Mouse (Mus musculus): ENCODE measurements around the gene Srgap3.

Srgap3 gene

DNA sequence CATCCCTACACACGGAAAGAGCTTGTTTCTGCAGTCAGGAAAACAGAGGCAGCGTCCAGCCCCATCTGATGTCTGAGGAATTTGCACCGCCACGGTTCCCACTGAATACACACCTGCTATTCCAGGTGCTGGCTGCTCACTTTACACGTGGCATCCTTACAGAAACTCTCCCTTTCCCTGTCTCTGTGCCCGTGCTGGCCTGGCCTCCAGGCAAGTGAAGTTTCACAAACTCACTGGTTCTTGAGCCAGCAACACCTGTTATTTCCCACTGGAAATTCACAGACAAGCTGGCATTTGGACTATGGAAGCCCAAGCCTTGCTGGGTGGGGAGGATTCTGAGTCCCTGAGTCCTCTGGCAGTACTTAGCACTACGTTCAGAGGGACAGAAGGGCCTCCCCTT, 84.6 kb downstream of the Srgap3 start:
- no peak for TF ChIP-seq GATA4 (IDR thresholded peaks at IDR 0.05; ENCODE audit: insufficient replicate concordance, low read length)

DNA sequence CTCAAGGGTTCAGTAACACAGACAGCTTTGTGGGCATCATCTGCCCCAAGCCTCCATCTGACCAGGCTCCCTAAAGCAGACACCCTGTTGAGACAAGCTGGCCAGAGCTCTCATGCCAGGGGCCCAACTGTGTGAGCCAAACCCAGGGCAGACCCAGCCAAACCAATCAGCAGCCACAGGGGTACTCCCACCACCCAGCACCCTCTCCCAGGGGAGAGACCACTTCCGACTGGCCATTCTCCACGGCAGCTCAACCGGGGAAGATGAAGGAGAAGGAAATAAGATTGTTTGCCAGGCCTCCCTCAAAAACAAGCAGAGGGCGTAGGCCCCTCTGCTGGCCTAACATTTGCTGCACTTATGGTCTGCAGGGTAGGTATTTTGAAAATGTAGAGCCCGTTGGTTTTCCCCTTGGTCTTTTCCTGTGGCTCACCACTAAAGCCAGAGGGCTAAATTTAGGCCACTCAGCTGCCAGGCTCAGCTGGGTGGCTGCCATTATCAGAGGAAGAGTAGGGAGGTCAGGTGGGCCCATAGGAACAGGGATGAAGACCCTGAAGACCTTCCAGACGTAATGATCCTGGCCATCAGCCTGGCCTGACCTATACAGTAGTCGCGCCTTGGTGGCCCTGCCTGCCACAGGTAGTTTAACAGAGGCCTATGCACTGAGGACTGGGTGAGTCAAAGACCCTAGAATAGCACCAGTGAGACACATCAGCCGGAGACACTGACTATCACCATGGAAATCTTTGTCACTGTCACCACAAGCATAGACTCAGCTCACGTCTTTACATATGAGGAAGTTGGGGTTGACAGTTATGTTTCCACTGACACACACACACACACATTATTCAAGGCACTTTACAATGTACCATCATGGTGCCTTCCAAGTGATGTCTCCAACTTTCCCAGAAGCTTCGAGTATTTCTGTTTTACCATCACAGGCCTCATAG, 85.4 kb downstream of the Srgap3 start:
- no peak for TF ChIP-seq GATA4 (IDR thresholded peaks at IDR 0.05; ENCODE audit: insufficient replicate concordance, low read length)

DNA sequence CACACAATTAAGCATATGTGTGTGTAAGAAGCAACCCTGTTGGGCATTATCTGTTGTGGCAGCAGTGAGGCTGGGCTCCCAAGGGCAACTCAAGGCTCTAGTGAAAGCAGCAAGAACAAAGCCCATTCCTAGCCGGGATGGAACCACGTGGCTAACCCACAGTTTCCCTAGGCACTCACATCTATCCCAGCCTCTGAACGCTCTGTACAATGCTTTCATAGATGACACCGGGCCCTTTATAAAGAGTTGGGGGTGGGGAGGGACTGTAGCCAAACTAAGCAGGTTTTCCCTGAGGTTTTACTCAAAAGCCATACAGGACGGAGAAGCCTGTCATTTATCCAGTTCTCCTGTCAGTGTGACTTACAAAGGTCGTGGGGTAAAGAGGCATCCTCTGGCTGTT, 90.0 kb downstream of the Srgap3 start:
- TF ChIP-seq GATA4 (IDR thresholded peaks at IDR 0.05; ENCODE audit: insufficient replicate concordance, low read length), result no peak

DNA sequence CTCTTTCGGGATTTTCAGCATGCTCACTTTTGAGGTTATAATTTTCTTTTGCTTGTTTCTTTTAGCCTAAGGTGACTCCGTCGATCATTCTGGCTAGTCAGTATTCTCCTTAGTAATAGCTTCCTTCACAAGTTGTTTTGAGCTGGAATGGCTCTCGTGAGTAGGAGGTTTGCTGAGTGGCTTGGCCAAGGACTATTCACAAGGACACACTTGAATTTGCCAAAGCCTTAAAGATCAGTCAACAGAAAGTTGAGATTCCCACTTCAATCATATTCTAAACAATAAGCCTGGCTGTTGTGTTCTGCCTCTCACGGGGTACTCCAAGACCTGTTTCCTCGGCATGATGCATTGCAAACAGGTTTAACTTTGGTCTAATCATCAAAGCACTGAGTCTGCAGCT, 91.9 kb downstream of the Srgap3 start:
- no peak for TF ChIP-seq GATA4 (IDR thresholded peaks at IDR 0.05; ENCODE audit: insufficient replicate concordance, low read length)

DNA sequence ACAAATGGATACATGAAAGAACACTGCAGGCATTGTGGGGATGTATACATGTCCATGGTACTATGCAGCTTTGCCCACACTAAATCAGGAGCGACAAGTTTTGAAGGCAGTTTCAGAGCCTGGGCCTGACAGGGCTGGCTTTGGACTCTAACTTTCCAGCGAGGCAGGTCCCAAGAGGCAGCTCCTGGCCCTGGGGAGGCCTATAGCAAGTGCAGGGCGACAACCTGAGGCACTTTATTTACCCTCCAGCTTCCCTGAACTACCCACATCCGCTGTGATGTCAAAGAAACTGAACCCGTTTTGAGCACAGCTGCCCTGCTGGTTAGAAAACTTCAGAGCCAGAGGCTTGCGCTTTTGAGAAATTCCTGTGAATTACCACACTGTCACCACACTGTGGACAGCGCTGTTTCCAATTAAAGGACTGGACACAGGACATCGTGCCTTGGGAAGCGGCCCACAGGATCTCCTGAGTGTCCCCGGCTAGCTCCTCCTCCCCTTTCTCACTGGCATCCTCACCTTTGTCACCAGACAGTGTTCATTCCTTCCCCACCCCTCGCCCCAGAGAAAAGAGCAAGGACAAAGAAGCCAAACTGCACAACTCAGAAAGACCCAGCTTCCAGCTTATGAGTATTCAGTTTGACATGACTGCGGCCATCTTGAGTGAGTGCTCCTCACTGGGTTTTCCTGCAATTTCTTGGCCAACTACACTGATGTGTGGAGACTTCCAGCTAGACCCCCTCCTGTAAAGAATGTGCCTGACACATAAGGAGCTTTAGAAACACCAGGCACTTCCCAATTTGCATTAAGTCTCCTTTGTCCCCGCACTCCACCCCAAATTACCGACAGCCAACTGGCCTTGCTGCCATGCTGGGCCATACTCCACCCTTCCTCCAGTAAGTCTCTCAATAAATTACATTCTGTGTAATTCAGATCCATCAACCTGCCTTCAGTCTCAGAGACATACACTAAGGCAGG, 94.5 kb downstream of the Srgap3 start:
- TF ChIP-seq GATA4 (IDR thresholded peaks at IDR 0.05; ENCODE audit: insufficient replicate concordance, low read length), result no peak

DNA sequence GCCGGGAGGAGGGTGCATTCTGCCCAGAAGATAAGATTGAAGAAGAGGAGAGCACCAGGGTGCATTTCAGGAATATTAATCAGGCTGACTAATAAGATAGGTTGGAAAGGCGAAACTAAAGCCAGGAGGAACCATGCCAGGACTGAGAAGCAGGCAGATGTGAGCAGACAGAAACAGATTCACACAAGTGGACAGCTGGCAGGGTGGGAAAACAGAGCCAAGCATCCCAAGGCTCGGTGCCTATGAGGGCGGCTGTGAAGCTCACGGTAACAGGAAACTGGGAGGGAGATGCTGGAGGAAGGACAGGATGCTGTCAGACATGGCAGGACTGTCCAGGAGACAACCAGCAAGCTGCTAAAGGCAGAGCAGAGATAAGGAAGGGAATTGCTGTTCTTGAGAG, 96.3 kb downstream of the Srgap3 start:
- no peak for TF ChIP-seq GATA4 (IDR thresholded peaks at IDR 0.05; ENCODE audit: insufficient replicate concordance, low read length)

DNA sequence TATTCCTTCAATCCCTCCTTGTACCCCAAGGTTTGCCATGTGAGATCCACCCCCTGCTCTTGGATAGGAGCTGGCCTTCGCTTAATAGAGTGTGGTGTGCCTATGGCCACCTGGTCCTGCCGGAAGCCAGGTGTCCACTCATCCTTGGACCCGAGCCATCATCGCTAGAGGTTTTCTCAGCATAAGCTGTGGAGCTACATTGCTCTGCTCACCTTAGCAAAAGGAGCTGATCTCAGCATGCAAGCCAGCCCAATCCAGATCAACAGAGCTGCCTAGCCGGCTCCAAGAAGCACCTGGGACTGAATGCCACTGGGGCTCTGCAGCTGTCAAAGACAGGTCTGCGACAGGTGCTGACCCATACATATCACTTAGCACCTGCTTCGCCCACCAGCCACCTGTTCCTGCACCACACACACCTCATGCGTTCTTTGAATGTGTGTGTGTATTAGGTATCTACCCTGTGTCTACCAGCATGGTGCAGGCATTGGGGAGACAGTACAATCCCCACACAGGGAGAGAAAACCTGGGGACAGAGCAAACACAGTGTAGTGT, 98.4 kb downstream of the Srgap3 start:
- TF ChIP-seq GATA4 (IDR thresholded peaks at IDR 0.05; ENCODE audit: insufficient replicate concordance, low read length), result no peak

DNA sequence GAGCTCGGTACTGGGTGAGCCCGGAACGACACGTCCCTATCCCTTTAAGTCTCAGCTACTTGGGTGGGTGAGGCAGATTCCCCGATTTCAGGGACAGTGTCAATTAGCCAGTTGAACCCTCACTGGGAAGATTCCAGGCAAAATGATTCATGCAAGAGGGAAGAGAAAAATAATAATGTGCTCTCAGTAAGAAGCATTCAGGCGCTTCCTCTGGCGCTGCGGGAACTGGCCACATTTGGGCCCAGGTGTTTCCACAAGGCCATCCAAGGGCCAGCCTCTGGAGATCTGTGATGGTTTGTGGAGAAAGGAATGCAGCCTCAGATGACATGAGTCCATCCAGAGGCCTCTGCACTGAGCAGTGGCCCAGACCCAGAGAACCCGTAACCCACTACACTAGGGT, 100.2 kb downstream of the Srgap3 start:
- TF ChIP-seq GATA4 (IDR thresholded peaks at IDR 0.05; ENCODE audit: insufficient replicate concordance, low read length), result no peak

DNA sequence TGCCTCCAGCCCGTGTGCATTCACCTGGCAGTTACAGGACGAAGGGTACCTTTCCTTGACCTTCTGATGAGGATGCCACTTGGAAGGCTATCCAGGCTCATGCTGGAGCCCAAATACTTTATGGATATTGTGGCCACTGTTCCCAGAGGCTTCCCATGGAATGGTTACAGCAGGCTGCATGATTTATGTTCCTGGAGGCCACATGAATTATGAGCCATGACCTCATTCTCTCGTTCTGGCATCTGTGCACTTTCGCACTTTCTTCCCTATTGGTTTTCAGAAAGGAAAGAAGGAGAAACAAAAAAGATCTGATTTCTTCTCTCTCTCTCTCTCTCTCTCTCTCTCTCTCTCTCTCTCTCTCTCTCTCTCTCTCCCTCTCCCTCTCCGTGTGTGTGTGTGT, 104.6 kb downstream of the Srgap3 start:
- TF ChIP-seq GATA4 (IDR thresholded peaks at IDR 0.05; ENCODE audit: insufficient replicate concordance, low read length), result no peak

DNA sequence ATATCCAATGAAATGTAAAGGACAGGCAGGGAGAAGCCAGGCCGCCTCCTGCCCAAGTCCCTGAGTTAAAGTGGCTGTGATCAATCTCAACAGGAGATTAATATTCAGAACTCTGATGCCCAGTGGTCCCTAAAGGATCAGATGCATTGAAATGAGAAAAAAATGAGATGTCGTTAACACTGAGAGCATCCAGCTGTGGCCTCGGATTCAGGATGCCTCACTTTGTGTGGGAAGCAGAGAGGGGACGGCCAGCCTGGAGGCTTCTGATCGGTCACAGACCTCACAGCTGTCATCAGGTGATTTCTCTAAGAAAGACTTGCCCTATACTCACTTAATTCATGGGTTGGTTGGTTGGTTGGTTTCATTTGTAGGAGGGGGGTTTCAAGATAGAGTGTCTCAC, 106.7 kb downstream of the Srgap3 start:
- no peak for TF ChIP-seq GATA4 (IDR thresholded peaks at IDR 0.05; ENCODE audit: insufficient replicate concordance, low read length)

DNA sequence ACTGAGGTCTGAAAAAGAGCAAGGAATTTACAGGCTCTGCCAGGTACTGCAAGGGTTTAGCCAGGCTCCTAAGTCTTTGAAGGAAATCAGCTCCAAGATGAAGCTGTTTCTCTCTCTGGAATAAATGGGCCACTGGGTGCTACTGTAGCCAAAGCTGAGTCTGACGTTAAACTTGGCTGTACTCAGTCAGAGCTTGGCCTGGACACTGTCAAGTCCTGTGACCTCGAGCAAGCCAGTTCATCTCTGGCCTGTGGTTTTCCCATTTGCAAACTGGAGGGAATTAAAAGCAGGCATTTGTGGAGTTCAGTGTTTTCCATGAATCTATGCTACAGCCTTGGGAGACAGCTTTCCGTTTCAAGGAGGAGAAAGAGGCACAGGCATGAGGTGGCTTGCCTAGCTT, 107.7 kb downstream of the Srgap3 start:
- TF ChIP-seq GATA4 (IDR thresholded peaks at IDR 0.05; ENCODE audit: insufficient replicate concordance, low read length), result no peak

DNA sequence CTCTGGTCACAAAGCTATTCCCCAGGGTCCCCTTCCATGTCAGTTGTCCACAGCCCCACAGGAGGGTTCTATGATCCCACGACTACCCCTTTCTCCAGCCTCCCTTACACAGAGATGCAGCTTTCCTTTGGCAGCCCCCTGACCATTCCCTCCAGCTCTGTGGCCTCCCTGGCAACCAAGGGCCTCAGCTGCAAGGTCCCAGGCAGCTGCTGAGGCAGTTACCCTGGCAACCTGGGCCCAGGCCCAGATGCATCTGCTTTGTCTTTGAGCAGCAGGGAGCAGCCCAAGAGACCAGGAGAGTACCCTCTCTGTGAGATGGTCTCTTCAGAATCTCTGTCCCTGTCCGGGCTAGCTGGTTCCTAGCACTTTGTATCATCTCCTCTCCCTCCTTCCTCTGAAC, 108.2 kb downstream of the Srgap3 start:
- TF ChIP-seq GATA4 (IDR thresholded peaks at IDR 0.05; ENCODE audit: insufficient replicate concordance, low read length), result no peak

DNA sequence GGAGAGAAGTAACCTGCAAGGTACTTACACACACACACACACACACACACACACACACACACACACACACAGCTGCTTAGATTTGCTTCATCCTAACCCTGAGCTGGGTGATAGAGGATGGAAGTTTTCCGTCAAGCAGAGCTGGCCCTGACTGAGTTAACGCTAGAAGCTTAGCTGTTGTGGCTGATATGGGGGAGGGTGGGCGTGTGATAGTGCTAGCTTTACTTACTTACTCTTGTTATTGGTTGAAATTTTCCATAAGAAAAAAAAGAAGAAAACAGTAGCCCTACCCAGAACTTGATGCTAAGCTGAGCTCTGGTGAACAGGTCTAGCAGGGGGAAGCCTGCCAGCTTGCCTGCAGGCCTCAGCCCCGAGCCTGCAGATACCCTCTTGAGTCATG, 110.4 kb downstream of the Srgap3 start:
- no peak for TF ChIP-seq GATA4 (IDR thresholded peaks at IDR 0.05; ENCODE audit: insufficient replicate concordance, low read length)

DNA sequence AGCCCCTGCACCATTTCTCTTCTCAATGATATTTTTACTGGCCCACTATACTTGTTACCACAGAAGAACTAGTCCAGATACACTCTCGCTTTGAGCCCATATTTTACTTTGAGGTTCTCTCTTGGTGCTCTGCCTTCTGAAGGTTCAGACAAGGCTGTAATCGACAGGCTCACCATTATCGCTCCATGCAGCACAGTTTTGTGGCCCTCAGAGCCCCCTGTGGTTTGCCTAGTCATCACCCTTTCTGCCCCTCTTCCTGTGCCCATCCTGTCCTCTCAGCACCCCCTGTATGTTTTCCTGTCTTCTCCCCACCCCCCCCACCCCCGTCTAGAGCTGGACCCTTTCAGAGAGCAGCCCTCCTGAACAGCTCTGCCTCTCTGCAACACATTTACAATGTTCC, 111.7 kb downstream of the Srgap3 start:
- no peak for TF ChIP-seq GATA4 (IDR thresholded peaks at IDR 0.05; ENCODE audit: insufficient replicate concordance, low read length)

DNA sequence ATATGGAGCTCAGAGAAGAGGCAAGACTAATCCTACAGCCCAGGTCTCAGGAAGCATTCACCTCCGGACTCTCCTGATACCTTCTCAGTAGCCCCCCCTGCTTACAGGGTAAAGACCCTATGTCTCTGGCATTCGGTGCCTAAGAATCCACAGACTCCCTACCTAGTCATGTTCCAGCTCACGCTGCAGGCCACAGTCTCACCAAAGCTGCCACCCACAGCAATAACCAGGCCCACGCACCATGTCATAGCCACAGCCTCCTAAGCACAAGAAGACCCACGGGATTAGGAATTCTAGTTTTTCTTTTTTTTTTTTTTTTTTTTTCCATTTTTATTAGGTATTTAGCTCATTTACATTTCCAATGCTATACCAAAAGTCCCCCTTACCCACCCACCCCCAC, 112.6 kb downstream of the Srgap3 start:
- no peak for TF ChIP-seq GATA4 (IDR thresholded peaks at IDR 0.05; ENCODE audit: insufficient replicate concordance, low read length)
